Mouse (Mus musculus): ENCODE data around the gene Zfp317. TPM values are rescaled to one million over a fixed set of nuclear protein-coding genes. Genes with fewer than 3 reads are reported as not detected.
A peak's percentile ranks its signal among the peaks of the same experiment; 100 is the strongest.
"Not testable (repeated sequence)": the region's sequence is repeated elsewhere in the genome, so short reads cannot be mapped to it uniquely, and the experiment has no call there.

The Zfp317 gene
- 10 to 100 TPM; 22.9 to 24.6 TPM for total RNA-seq (2021)
- long read RNA-seq, partial matches to known transcripts = 0 of 7 reads
- long read RNA-seq, other reads (novel, unspliced or antisense) = 6 of 7 reads

GRCm38 (mm10) chr9:19621843-19622822 is at the start of gene Zfp317:
Zfp317 (plus strand) TSS chr9:19622102.
- peak; percentile 82 to 85 for DNase-seq (ENCODE audit: low spot score in 2 of 2)

- DNase-seq (ENCODE audit: low spot score in 2 of 2) = no peak
These were observed 39.6 kb upstream of the Zfp317 start, which contains the start of gene Olfr855 for GRCm38 (mm10) chr9:19582317-19582716. Olfr855 (plus strand) TSS chr9:19582617.

GRCm38 (mm10) chr9:19621297-19621696 is 605 bp upstream of the Zfp317 start:
- no peak for DNase-seq (ENCODE audit: low spot score in 2 of 2)

DNA sequence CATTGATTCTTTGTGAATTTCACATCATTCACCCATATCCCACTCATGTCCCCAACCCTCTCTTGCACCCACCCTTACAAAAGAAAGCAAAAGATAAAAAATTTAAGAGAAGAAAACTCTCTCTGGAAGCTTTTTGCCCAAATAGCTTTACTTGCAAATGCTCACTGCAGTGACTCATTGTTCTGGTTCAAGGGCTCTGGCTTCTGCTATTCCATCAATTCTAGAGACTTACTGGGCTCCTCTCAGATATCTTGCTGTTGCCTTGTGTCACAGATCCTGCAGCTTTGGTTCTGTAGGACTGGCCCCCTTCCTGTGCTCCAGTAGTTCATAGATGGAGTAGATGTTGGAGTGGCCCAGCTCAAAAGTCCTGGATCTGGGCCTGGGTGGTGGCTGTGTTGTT is 7.7 kb downstream of the Zfp317 start:
- no peak for DNase-seq (ENCODE audit: low spot score in 2 of 2)

DNA sequence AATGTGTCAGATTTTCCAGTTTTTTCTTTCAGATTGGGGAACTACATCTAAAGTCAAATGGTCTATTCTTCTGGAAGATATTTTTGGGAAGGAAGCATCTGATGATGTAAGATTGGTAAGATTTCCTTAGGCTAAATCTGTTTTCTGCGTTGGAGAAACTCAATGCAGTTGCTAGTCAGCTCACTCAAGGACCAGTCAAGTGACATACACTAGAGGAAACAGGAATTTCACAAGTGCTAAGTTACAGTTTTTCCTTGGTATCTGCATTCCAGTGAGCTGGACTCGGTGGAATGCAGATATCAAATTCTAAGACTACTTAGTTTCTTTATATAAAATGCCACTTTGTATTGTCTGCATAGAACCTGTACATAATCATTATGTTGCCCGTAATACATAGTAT is 23.3 kb downstream of the Zfp317 start:
- no peak for DNase-seq (ENCODE audit: low spot score in 2 of 2)

DNA sequence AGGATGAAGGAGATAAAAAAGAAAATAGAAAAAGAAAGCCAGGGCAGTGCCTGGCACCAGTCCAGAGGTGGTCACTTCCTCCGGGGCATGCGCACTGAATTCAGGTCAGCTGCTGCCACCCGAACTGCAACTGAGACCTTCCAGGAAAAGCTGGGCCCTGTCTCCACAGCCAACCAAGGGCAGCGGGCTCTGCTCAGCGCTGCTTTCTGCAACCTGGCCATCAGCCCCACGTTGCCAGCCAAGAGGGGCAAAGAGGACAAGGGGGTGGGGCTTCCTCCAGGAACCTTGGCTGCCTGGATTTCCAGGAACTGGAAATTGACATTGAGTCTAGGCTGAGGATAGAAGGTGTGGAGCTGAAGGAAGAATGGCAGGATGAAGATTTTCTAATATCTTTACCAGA is 68.4 kb downstream of the Zfp317 start:
- no peak for DNase-seq (ENCODE audit: low spot score in 2 of 2)

GRCm38 (mm10) chr9:19691426-19691825 is 69.5 kb downstream of the Zfp317 start:
- DNase-seq (ENCODE audit: low spot score in 2 of 2) = no peak

DNA sequence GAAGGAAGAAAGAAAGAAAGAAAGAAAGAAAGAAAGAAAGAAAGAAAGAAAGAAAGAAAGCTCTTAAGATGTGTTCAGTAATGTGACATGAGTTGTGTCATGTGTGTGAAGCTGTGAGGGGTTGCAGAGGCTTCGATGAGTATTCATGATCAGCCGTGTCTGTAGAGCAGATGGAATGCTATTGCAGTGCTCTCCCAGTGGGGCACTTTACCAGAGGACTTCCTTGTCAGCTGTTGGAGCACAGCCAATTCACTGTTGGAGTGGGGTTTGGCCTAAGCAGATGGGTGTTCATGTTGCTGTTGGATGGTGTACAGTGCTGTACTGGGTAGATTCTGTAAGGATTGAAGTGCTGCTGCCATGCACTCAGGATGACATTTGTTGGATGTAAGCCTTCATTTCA is 70.5 kb downstream of the Zfp317 start:
- DNase-seq (ENCODE audit: low spot score in 2 of 2) = peak in 1 of 2 experiments; percentile 7

- DNase-seq (ENCODE audit: low spot score in 2 of 2) = not testable (repeated sequence)
These were observed 72.4 kb downstream of the Zfp317 start for GRCm38 (mm10) chr9:19694285-19694684.

- DNase-seq (ENCODE audit: low spot score in 2 of 2) = not testable (repeated sequence)
These were observed 73.0 kb downstream of the Zfp317 start for GRCm38 (mm10) chr9:19694898-19695379.

Other genes starting within 250 kb of the Zfp317 start
- not detected for gene Olfr847, start 243.4 kb upstream of the Zfp317 start, total RNA-seq (2021)
- not detected for gene Olfr849, start 181.8 kb upstream of the Zfp317 start, total RNA-seq (2021)
- not detected for gene Olfr850, start 143.9 kb upstream of the Zfp317 start, total RNA-seq (2021)
- not detected for gene Olfr851, start 128.8 kb upstream of the Zfp317 start, total RNA-seq (2021)
- gene Olfr853, start 81.0 kb upstream of the Zfp317 start, total RNA-seq (2021) = not detected
- gene Olfr854, start 54.7 kb upstream of the Zfp317 start, total RNA-seq (2021) = not detected
- gene Olfr855, start 39.5 kb upstream of the Zfp317 start, total RNA-seq (2021) = not detected
- gene Olfr857, start 87.3 kb downstream of the Zfp317 start, total RNA-seq (2021) = not detected
- not detected for gene Olfr58, start 158.2 kb downstream of the Zfp317 start, total RNA-seq (2021)
- not detected for gene Olfr859, start 182.8 kb downstream of the Zfp317 start, total RNA-seq (2021)
- not detected for gene Olfr860, start 227.6 kb downstream of the Zfp317 start, total RNA-seq (2021)

All from layer of hippocampus, postnatal 10 days (tissue).